Mouse (Mus musculus) small intestine, adult 2 months (tissue): ENCODE results near the gene Hspd1. TPM values are rescaled to one million over a fixed set of nuclear protein-coding genes. Genes with fewer than 3 reads are reported as not detected.

Experiments used
- H3K27ac ChIP-seq: fragments of 200-500 bp; 2 replicates; pipeline ENCODE4 v1.5.1; 2012; ENCODE audit warnings: low read depth, low read length, control low read depth, inconsistent platforms; ENCODE audit not compliant: insufficient read depth
- H3K27me3 ChIP-seq: fragments of 200-500 bp; 2 replicates; pipeline ENCODE4 v1.6.1; 2012; ENCODE audit warnings: mild to moderate bottlenecking, moderate library complexity, low read length, inconsistent platforms; ENCODE audit not compliant: control insufficient read depth, insufficient read depth
- H3K36me3 ChIP-seq: fragments of 200-500 bp; 2 replicates; pipeline ENCODE4 v1.6.1; 2012; ENCODE audit warnings: mild to moderate bottlenecking, low read length, control low read depth, inconsistent platforms; ENCODE audit not compliant: control insufficient read depth, insufficient read depth
- H3K4me1 ChIP-seq: fragments of 200-500 bp; 2 replicates; pipeline ENCODE4 v1.6.1; 2012; ENCODE audit warnings: low read length, inconsistent platforms, mixed read lengths; ENCODE audit not compliant: control insufficient read depth, insufficient read depth, insufficient read length
- H3K4me3 ChIP-seq: fragments of 200-500 bp; 2 replicates; pipeline ENCODE4 v1.5.1; 2012; ENCODE audit warnings: low read depth, mild to moderate bottlenecking, control low read depth, inconsistent platforms, low read length, moderate library complexity
- CTCF ChIP-seq: fragments of 200-500 bp; IDR thresholded peaks from 2 replicates; pipeline ENCODE4 v1.5.1; 2012; ENCODE audit warnings: low read depth, mild to moderate bottlenecking, control low read depth, inconsistent platforms, low read length, moderate library complexity, mixed read lengths; ENCODE audit not compliant: insufficient replicate concordance, insufficient read length; ENCODE audit errors: extremely low read depth
- POLR2A ChIP-seq: fragments of 200-500 bp; IDR thresholded peaks from 2 replicates; pipeline ENCODE4 v1.6.1; 2012; ENCODE audit warnings: low read depth, mild to moderate bottlenecking, control low read depth, inconsistent platforms, low read length, moderate library complexity
- WGBS: fragments of 180-500 bp; shearing (Covaris S2); methylation state at CpG from one replicate; pipeline ENCODE4 v1.1.7; 2018; 5-methylcytosine and 5-hydroxymethylcytosine counted together
- polyA plus RNA-seq: library from polyadenylated mRNA; depleted of rRNA; stranded (reverse); fragments of >200 nt; gene quantifications from 2 replicates; pipeline ENCODE4 v1.2.3, GENCODE M21; 2012; rRNA removed

The Hspd1 gene
- polyA plus RNA-seq, 1 experiment: 6.1 TPM

DNA sequence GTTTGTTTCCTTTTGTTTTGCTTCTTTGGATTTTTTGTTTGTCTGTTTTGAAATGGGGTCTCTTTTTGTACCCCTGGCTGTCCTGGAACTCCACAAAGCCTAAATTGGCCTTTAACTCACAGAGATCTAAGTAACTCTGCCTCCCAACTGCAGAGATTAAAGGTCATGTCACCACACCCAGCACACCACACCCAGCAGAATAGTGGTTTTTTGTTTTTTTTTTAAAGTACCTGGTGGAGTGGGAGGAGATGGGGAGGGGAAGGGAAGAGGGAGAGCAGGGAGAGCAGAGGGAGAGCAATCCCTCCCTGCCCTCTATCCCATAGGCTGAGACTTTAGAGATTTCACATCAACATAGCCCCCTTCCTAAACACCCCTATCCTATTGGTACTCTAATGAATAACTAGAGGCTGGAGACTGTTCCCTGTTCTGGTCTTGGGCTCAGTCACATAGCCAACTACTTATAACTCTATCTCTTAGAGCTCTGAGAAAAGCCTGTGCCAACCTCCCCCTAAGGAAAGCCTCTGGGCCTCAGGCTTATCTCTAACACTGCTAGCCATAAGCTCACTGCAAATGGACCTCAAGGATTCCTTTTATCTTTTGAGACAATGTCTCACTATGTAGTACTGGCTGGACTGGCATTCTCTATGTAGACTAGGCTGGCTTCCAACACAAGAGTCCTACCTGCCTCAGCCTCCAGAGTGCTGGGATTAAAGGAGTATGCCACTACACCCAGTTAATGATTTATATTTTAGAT, 56.8 kb downstream of the Hspd1 start:
- peaks cover 7% of the 10 kb centered on the region; the same call in 1 of the 2 replicates for H3K4me1 ChIP-seq
- no peak overlapping the region for H3K4me3 ChIP-seq
- H3K27ac ChIP-seq: peak overlapping the region; percentile 41; the same call in 1 of the 2 replicates
- no peaks in the 10 kb centered on the region for H3K36me3 ChIP-seq
- no peaks in the 10 kb centered on the region for H3K27me3 ChIP-seq
- TF ChIP-seq CTCF: no peak
- TF ChIP-seq POLR2A: no peak

DNA sequence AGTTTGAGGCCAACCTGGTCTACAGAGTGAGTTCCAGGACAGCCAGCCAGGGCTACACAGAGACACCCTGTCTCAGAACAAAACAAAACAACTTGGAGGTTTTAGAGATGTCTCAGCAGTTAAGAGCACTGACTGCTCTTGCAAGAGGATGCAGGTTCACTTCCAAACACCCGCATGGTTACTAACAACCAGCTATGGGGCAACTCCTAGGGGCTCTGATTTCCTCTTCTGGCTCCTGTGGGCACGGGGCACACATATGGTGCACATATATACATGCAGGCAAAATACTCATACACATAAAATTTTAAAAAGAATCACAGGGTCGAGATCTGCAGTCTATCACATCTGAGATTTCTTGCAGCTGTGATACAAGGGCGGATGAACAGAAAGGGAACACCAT, 58.6 kb downstream of the Hspd1 start:
- H3K4me1 ChIP-seq: peaks cover 7% of the 10 kb centered on the region; the same call in 1 of the 2 replicates
- H3K27me3 ChIP-seq: no peaks in the 10 kb centered on the region
- WGBS: 78% methylated on average over 4 of the region's 4 CpGs
- H3K36me3 ChIP-seq: no peaks in the 10 kb centered on the region
- peak overlapping the region; percentile 94 for H3K27ac ChIP-seq
- TF ChIP-seq POLR2A (no peak), CTCF (no peak)
- no peak overlapping the region for H3K4me3 ChIP-seq

DNA sequence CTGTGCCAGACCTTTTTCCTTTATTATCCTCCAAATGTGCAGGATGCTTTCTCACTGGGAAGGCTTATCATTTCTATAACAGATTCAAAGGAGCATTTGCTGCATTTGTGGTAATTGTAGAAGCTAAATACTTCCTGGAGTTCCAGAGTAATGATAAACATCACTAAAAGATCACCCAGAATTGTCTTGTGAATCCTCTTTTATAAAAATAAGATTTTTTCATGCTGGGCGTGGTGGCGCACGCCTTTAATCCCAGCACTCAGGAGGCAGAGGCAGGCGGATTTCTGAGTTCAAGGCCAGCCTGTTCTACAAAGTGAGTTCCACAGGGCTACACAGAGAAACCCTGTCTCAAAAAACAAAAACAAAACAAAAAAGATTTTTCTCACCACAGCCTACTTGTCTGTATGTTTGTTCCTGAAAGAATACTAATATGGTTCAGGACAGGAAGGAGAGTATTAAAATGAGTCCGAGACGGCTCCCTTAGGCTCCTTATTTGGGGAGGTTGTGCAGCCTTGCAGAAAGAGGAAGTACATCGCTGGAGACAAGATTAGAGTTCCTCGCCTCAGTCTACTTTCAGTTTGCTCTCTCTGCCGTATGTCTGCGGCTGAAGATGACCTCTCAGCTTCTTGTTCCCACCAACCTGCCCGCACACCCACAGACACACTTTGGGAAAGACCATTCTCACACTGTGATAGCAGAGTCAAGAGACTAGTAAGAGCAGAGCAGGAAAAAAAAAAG, 59.4 kb downstream of the Hspd1 start:
- H3K27ac ChIP-seq: peak overlapping the region; percentile 94
- TF ChIP-seq CTCF (no peak), POLR2A (peak; percentile 47; the same call in 1 of the 2 replicates)

DNA sequence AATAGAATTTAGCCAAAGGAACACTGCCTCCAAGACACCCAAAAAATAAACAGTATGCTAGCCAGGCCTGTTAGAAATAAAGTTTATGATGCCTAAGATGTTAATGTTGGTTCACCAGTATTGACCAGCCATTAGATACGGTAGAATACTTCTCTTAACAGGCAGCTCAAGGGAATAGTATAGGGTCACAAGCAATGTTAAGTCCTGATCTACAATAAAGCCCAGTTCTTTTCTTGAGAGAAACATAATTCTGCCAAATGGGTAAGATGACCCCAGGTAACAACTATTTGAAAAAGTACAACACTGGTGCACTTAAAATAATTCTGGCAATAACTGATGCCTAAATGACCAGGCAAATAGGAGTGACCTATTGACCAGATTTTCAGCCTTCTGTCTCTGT, 60.1 kb downstream of the Hspd1 start:
- peak overlapping the region; percentile 65; the same call in 1 of the 2 replicates for H3K4me3 ChIP-seq
- TF ChIP-seq POLR2A: no peak
- no peak for TF ChIP-seq CTCF

More for the DNA sequence above, 59.4 kb downstream of the Hspd1 start:
- Histone ChIP-seq H3K4me1 (peaks cover 7% of the 10 kb centered on the region; the same call in 1 of the 2 replicates), H3K27me3 (no peaks in the 10 kb centered on the region), H3K36me3 (no peaks in the 10 kb centered on the region), H3K4me3 (peak overlapping the region; percentile 40; the same call in 1 of the 2 replicates)
- WGBS: 36% methylated on average over 11 of the region's 11 CpGs

More for the DNA sequence above, 60.1 kb downstream of the Hspd1 start:
- WGBS: 81% methylated on average over 1 of the region's 1 CpGs
- peaks cover 7% of the 10 kb centered on the region; the same call in 1 of the 2 replicates for H3K4me1 ChIP-seq
- H3K27me3 ChIP-seq: no peaks in the 10 kb centered on the region
- H3K36me3 ChIP-seq: 0 out of 2 replicates have a peak, but pooled peaks cover 2% of the 10 kb centered on the region
- no peak overlapping the region for H3K27ac ChIP-seq

Other genes starting within 250 kb of the Hspd1 start
- gene Ankrd44, start 161.9 kb downstream of the Hspd1 start, polyA plus RNA-seq: 3.7 and 4.2 TPM in 2 replicates
- gene Sf3b1, start 60.8 kb downstream of the Hspd1 start, polyA plus RNA-seq: 5.5 and 13.2 TPM in 2 replicates
- gene Coq10b, start 35.5 kb downstream of the Hspd1 start, polyA plus RNA-seq: 2.7 and 6.6 TPM in 2 replicates
- gene Hspe1, start 111 bp downstream of the Hspd1 start, polyA plus RNA-seq: 6.8 and 10.7 TPM in 2 replicates
- 1.6 and 2.8 TPM in 2 replicates for gene Mob4, start 43.0 kb upstream of the Hspd1 start, polyA plus RNA-seq
- gene Rftn2, start 138.5 kb upstream of the Hspd1 start, polyA plus RNA-seq: 0.53 and 0.85 TPM in 2 replicates
- 1.4 and 1.7 TPM in 2 replicates for gene Mars2, start 148.9 kb upstream of the Hspd1 start, polyA plus RNA-seq